Mouse (Mus musculus): ENCODE measurements around the gene Slc4a1. TPM values are rescaled to one million over a fixed set of nuclear protein-coding genes. Genes with fewer than 3 reads are reported as not detected.

Slc4a1 gene
- polyA plus RNA-seq, 1 experiment from 2014 or later, result 5.0 TPM

GRCm38 (mm10) chr11:102348101-102348585, 17.9 kb downstream of the Slc4a1 start:
- Histone ChIP-seq H3K27me3 (no peaks in the 10 kb centered on the region), H3K9ac (no peak overlapping the region), H3K4me1 (no peaks in the 10 kb centered on the region), H3K4me3 (replicated peaks) (no peak overlapping the region), H3K9me3 (replicated peaks) (no peaks in the 10 kb centered on the region), H3K4me2 (replicated peaks) (no peak overlapping the region), H3K36me3 (no peaks in the 10 kb centered on the region), H3K27ac (replicated peaks) (no peak overlapping the region)
- ATAC-seq (ENCODE audit: insufficient number of reproducible peaks, low FRiP score, low TSS enrichment, low read depth), result no peak
- WGBS, result 83% methylated on average over 7 of the region's 7 CpGs

DNA sequence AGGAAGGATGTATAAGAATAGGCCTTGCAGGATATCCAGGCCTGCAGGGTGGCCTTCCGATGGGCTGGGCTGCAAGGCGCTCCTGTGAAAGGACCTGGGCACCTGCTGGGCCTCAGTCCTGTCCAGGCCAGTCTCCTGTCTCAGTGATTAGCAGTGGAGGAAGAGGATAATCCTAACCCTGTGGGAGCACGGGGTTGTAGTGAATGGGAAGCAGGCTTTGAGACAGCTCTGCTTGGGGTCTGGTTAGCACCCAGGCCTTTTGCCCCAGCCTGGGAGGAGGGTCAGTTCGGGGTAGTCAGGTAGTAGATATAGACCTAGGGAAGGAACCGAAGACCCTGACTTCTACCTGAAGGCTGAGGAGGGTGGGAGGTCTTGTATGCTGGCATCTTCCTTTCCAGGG, 18.3 kb downstream of the Slc4a1 start:
- WGBS, result 69% methylated on average over 5 of the region's 5 CpGs
- Histone ChIP-seq H3K27me3 (no peaks in the 10 kb centered on the region), H3K36me3 (no peaks in the 10 kb centered on the region), H3K9ac (no peak overlapping the region), H3K4me2 (replicated peaks) (no peak overlapping the region), H3K27ac (replicated peaks) (no peak overlapping the region), H3K4me1 (no peaks in the 10 kb centered on the region), H3K9me3 (replicated peaks) (no peaks in the 10 kb centered on the region), H3K4me3 (replicated peaks) (no peak overlapping the region)
- no peak for ATAC-seq (ENCODE audit: insufficient number of reproducible peaks, low FRiP score, low TSS enrichment, low read depth)

DNA sequence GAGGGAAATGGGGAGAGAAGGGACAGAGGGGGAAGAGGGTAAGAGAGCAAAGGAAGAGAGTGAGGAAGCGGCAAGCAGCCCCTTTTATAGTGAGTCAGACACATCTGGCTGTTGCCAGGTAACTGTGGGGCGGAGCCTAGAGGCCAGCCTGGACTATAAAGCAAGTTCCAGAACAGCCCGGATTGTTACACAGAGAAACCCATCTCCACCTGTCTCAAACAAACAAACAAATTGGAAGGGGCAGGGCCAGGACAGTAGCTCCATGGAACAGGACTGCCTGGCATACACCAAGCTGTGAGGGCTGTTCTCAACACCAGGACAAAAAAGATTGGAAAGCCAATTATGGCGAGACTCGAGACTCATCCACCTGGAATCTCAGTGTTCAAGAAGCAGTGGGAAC, 19.1 kb downstream of the Slc4a1 start:
- no peaks in the 10 kb centered on the region for H3K9me3 ChIP-seq (replicated peaks)
- H3K9ac ChIP-seq, result no peak overlapping the region
- no peaks in the 10 kb centered on the region for H3K4me1 ChIP-seq
- 54% methylated on average over 5 of the region's 5 CpGs for WGBS
- H3K27ac ChIP-seq (replicated peaks), result no peak overlapping the region
- no peaks in the 10 kb centered on the region for H3K36me3 ChIP-seq
- no peak for ATAC-seq (ENCODE audit: insufficient number of reproducible peaks, low FRiP score, low TSS enrichment, low read depth)
- no peak overlapping the region for H3K4me2 ChIP-seq (replicated peaks)
- no peak overlapping the region for H3K4me3 ChIP-seq (replicated peaks)
- H3K27me3 ChIP-seq, result no peaks in the 10 kb centered on the region

GRCm38 (mm10) chr11:102344458-102344857, 21.5 kb downstream of the Slc4a1 start:
- Histone ChIP-seq H3K27me3 (no peaks in the 10 kb centered on the region), H3K36me3 (no peaks in the 10 kb centered on the region), H3K27ac (replicated peaks) (no peak overlapping the region), H3K9me3 (replicated peaks) (no peaks in the 10 kb centered on the region), H3K4me3 (replicated peaks) (no peak overlapping the region), H3K9ac (no peak overlapping the region), H3K4me2 (replicated peaks) (no peak overlapping the region), H3K4me1 (no peaks in the 10 kb centered on the region)
- ATAC-seq (ENCODE audit: insufficient number of reproducible peaks, low FRiP score, low TSS enrichment, low read depth), result no peak
- 85% methylated on average over 3 of the region's 3 CpGs for WGBS

DNA sequence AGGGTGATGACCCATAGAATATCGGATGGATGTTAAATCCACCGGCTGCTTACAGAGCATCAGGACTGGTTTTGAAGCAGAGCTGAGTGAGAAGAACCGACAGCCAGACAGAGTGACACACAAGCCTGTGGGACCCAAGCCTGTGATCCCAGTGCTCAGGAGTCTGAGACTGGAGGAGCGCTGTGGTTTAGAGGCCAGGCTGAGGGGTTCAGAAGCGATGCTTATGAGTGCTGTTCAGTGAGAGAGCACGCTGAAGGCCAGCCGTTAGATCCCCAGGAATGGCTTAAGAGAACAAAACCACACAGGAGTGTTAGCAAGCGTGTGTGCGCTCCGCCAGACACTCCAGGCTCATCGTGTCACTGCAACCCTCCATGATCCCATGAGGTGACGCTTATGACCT, 23.3 kb downstream of the Slc4a1 start:
- Histone ChIP-seq H3K4me2 (replicated peaks) (no peak overlapping the region), H3K4me3 (replicated peaks) (no peak overlapping the region), H3K9me3 (replicated peaks) (no peaks in the 10 kb centered on the region), H3K4me1 (0 out of 2 replicates have a peak, but pooled peaks cover 5% of the 10 kb centered on the region), H3K27ac (replicated peaks) (no peak overlapping the region), H3K9ac (no peak overlapping the region), H3K27me3 (no peaks in the 10 kb centered on the region), H3K36me3 (no peaks in the 10 kb centered on the region)
- ATAC-seq (ENCODE audit: insufficient number of reproducible peaks, low FRiP score, low TSS enrichment, low read depth), result no peak
- WGBS, result 63% methylated on average over 12 of the region's 12 CpGs

- 72% methylated on average over 4 of the region's 4 CpGs for WGBS
- no peaks in the 10 kb centered on the region for H3K9me3 ChIP-seq (replicated peaks)
- no peak for ATAC-seq (ENCODE audit: insufficient number of reproducible peaks, low FRiP score, low TSS enrichment, low read depth)
Observed at GRCm38 (mm10) chr11:102341101-102341500, 24.9 kb downstream of the Slc4a1 start.

GRCm38 (mm10) chr11:102339624-102340023, 26.4 kb downstream of the Slc4a1 start:
- Histone ChIP-seq H3K36me3 (no peaks in the 10 kb centered on the region), H3K27ac (replicated peaks) (no peak overlapping the region), H3K9ac (no peak overlapping the region), H3K9me3 (replicated peaks) (no peaks in the 10 kb centered on the region), H3K4me1 (0 out of 2 replicates have a peak, but pooled peaks cover 5% of the 10 kb centered on the region), H3K4me2 (replicated peaks) (no peak overlapping the region), H3K4me3 (replicated peaks) (no peak overlapping the region), H3K27me3 (no peaks in the 10 kb centered on the region)
- ATAC-seq (ENCODE audit: insufficient number of reproducible peaks, low FRiP score, low TSS enrichment, low read depth), result no peak
- WGBS, result 61% methylated on average over 4 of the region's 4 CpGs

More at GRCm38 (mm10) chr11:102341101-102341500, 24.9 kb downstream of the Slc4a1 start:
- Histone ChIP-seq H3K4me3 (replicated peaks) (no peak overlapping the region), H3K4me1 (0 out of 2 replicates have a peak, but pooled peaks cover 5% of the 10 kb centered on the region), H3K4me2 (replicated peaks) (no peak overlapping the region), H3K36me3 (no peaks in the 10 kb centered on the region), H3K9ac (no peak overlapping the region), H3K27ac (replicated peaks) (no peak overlapping the region), H3K27me3 (no peaks in the 10 kb centered on the region)

GRCm38 (mm10) chr11:102339195-102339594, 26.8 kb downstream of the Slc4a1 start:
- ATAC-seq (ENCODE audit: insufficient number of reproducible peaks, low FRiP score, low TSS enrichment, low read depth), result no peak
- Histone ChIP-seq H3K27me3 (no peaks in the 10 kb centered on the region), H3K9me3 (replicated peaks) (no peaks in the 10 kb centered on the region), H3K4me2 (replicated peaks) (no peak overlapping the region), H3K36me3 (no peaks in the 10 kb centered on the region), H3K9ac (no peak overlapping the region), H3K27ac (replicated peaks) (no peak overlapping the region), H3K4me1 (0 out of 2 replicates have a peak, but pooled peaks cover 5% of the 10 kb centered on the region), H3K4me3 (replicated peaks) (no peak overlapping the region)
- WGBS, result 69% methylated on average over 11 of the region's 11 CpGs

DNA sequence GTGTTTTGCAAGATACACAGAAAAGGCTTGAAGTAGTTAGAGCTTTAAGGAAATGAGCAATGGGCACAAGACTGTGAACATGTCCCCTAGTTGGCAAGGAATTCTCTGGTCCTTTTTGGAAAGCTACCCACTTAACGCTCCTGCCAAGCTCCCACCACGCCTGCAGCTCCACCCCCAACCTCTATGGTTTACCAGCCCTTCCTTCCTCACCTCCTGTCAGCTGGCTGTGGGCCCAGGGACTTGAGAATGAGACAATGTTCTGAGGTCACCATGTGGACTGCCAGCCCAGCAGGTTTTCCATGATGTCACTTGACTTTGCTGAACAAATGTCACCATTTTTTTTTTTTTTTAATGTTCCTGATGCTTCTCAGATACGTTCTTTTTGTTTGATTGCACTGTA, 27.4 kb downstream of the Slc4a1 start:
- 49% methylated on average over 3 of the region's 3 CpGs for WGBS
- H3K9ac ChIP-seq, result no peak overlapping the region
- H3K27ac ChIP-seq (replicated peaks), result no peak overlapping the region
- ATAC-seq (ENCODE audit: insufficient number of reproducible peaks, low FRiP score, low TSS enrichment, low read depth), result no peak
- no peaks in the 10 kb centered on the region for H3K9me3 ChIP-seq (replicated peaks)
- no peaks in the 10 kb centered on the region for H3K36me3 ChIP-seq
- H3K4me2 ChIP-seq (replicated peaks), result no peak overlapping the region
- H3K4me3 ChIP-seq (replicated peaks), result no peak overlapping the region
- H3K27me3 ChIP-seq, result no peaks in the 10 kb centered on the region
- 0 out of 2 replicates have a peak, but pooled peaks cover 5% of the 10 kb centered on the region for H3K4me1 ChIP-seq

- H3K4me3 ChIP-seq (replicated peaks), result no peak overlapping the region
- no peak overlapping the region for H3K27ac ChIP-seq (replicated peaks)
- no peaks in the 10 kb centered on the region for H3K36me3 ChIP-seq
- no peak overlapping the region for H3K9ac ChIP-seq
- no peak overlapping the region for H3K4me2 ChIP-seq (replicated peaks)
- no peaks in the 10 kb centered on the region for H3K9me3 ChIP-seq (replicated peaks)
- H3K4me1 ChIP-seq, result 0 out of 2 replicates have a peak, but pooled peaks cover 5% of the 10 kb centered on the region
- ATAC-seq (ENCODE audit: insufficient number of reproducible peaks, low FRiP score, low TSS enrichment, low read depth), result no peak
- WGBS, result 73% methylated on average over 1 of the region's 1 CpGs
- H3K27me3 ChIP-seq, result no peaks in the 10 kb centered on the region
Observed at GRCm38 (mm10) chr11:102337921-102338320, 28.1 kb downstream of the Slc4a1 start.

- 85% methylated on average over 1 of the region's 1 CpGs for WGBS
- Histone ChIP-seq H3K36me3 (no peaks in the 10 kb centered on the region), H3K4me2 (replicated peaks) (no peak overlapping the region), H3K9me3 (replicated peaks) (no peaks in the 10 kb centered on the region), H3K4me1 (0 out of 2 replicates have a peak, but pooled peaks cover 5% of the 10 kb centered on the region), H3K27me3 (no peaks in the 10 kb centered on the region), H3K27ac (replicated peaks) (no peak overlapping the region), H3K9ac (no peak overlapping the region), H3K4me3 (replicated peaks) (no peak overlapping the region)
- no peak for ATAC-seq (ENCODE audit: insufficient number of reproducible peaks, low FRiP score, low TSS enrichment, low read depth)
Observed at GRCm38 (mm10) chr11:102336191-102336590, 29.8 kb downstream of the Slc4a1 start.

GRCm38 (mm10) chr11:102334973-102335700, 30.9 kb downstream of the Slc4a1 start:
- Histone ChIP-seq H3K4me2 (replicated peaks) (no peak overlapping the region), H3K9me3 (replicated peaks) (no peaks in the 10 kb centered on the region), H3K4me3 (replicated peaks) (no peak overlapping the region), H3K36me3 (no peaks in the 10 kb centered on the region), H3K27me3 (no peaks in the 10 kb centered on the region), H3K9ac (no peak overlapping the region), H3K4me1 (0 out of 2 replicates have a peak, but pooled peaks cover 5% of the 10 kb centered on the region), H3K27ac (replicated peaks) (no peak overlapping the region; the same call in 1 of the 2 replicates)
- no peak for ATAC-seq (ENCODE audit: insufficient number of reproducible peaks, low FRiP score, low TSS enrichment, low read depth)
- 38% methylated on average over 9 of the region's 9 CpGs for WGBS
